Mouse (Mus musculus) intestine, embryonic 16.5 days (tissue): Measurements from ENCODE around the gene Dnajc28. TPM values are rescaled to one million over a fixed set of nuclear protein-coding genes. Genes with fewer than 3 reads are reported as not detected.

Source experiments
- ATAC-seq: fragments of 200-750 bp; cut with Nextera tagmentation; 2 replicates; pipeline ENCODE4 v1.8.0; 2017; ENCODE audit warnings: moderate TSS enrichment, moderate library complexity
- H3K27ac ChIP-seq: fragments of 300-500 bp; sonication (generic); 2 replicates; pipeline ENCODE4 v1.5.1; 2014; ENCODE audit warnings: mild to moderate bottlenecking, low read length
- H3K27me3 ChIP-seq: fragments of 300-500 bp; sonication (generic); replicated peaks from 2 replicates; pipeline ENCODE4 v1.6.1; 2014; ENCODE audit warnings: low read length, control low read depth, mixed read lengths; ENCODE audit not compliant: control insufficient read depth, insufficient read depth
- H3K36me3 ChIP-seq: fragments of 300-500 bp; sonication (generic); 2 replicates; pipeline ENCODE4 v1.6.1; 2014; ENCODE audit warnings: low read length, control low read depth; ENCODE audit not compliant: control insufficient read depth, insufficient read depth
- H3K4me1 ChIP-seq: fragments of 300-500 bp; sonication (generic); 2 replicates; pipeline ENCODE4 v1.6.1; 2014; ENCODE audit warnings: low read length, control low read depth, mixed read lengths; ENCODE audit not compliant: control insufficient read depth, insufficient read depth
- H3K4me2 ChIP-seq: fragments of 300-500 bp; sonication (generic); 2 replicates; pipeline ENCODE4 v1.6.1; 2014; ENCODE audit warnings: low read depth, low read length, control low read depth
- H3K4me3 ChIP-seq: fragments of 300-500 bp; sonication (generic); 2 replicates; pipeline ENCODE4 v1.5.1; 2014; ENCODE audit warnings: mild to moderate bottlenecking, low read length
- H3K9ac ChIP-seq: fragments of 300-500 bp; sonication (generic); 2 replicates; pipeline ENCODE4 v1.6.1; 2014; ENCODE audit warnings: low read depth, low read length
- H3K9me3 ChIP-seq: fragments of 300-500 bp; sonication (generic); 2 replicates; pipeline ENCODE4 v1.6.1; 2016; ENCODE audit warnings: low read length, control low read depth; ENCODE audit not compliant: control insufficient read depth
- WGBS: fragments of 180-500 bp; shearing (Covaris S2); extraction: QIAGEN DNeasy Blood & Tissue Kit; methylation state at CpG from one replicate; pipeline ENCODE4 v1.1.7; 2014; 5-methylcytosine and 5-hydroxymethylcytosine counted together
- polyA plus RNA-seq: library from polyadenylated mRNA; unstranded; fragments of >200 nt; fragmentation: Nextera tagmentation; extraction: Ambion mirVana; gene quantifications from 2 replicates; pipeline ENCODE4 v1.2.1, GENCODE M21; 2015

Dnajc28 gene
- polyA plus RNA-seq = 2.8 TPM in 2 replicates

DNA sequence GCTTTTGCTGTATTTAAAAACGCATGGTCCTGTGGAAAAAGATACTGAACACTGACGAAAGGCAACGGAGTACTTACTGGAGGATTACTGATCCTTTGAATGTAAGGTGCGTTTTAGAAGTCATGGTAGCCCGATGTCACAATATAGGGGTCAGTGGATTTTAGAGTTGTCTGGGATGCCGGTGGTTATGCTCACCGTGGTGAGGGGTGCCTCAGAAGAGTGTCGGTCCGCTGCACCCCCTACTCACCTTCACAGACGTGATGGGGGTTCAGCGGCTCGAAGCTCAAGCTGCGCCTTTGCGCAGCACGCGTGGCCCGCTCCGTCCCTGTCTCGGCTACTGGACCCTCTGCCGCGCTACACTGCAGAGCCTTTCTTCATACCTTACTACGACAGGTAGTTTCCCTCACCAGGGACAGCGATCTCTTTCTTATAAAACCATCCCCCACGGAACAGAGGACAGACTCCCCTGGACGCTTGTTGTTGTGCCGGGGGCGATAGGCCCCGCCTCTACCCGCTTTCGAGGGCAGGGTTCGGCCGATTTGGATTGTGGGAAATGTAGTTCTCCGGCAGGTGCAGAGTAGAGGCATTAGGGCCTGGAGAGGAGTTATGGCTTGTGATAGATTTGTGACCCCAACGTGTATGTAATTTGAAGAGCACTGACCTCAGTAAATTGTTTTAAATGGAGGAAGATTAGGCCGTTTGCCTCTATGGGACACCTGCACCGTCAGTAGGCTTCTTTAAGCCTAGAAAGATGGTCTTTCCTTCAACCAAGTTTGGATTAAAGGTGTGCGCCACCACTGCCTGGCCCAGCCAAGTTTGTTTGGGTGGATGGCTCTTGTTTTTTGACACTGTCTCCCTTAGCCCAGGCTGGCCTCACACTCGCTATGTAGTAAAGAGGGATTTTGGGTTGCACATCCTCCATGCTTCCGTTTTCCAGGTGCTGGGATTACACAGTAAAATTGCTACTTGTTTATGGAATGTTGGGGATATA lies at the start of gene Dnajc28:
TSS of gene Dnajc28 (minus strand) at position 516 of the 991 bp plus-strand sequence.
- Histone ChIP-seq H3K9me3 (no peaks in the 10 kb centered on the region), H3K4me3 (peak within 1 kb of the TSS; percentile 68), H3K9ac (peak within 1 kb of the TSS; percentile 75), H3K27me3 (no peaks in the 10 kb centered on the region), H3K36me3 (peaks cover 15% of the 10 kb centered on the region), H3K4me2 (peak within 1 kb of the TSS; percentile 87), H3K27ac (no peak within 1 kb of the TSS), H3K4me1 (peaks cover 3% of the 10 kb centered on the region; the same call in 1 of the 2 replicates)
- ATAC-seq = peak; percentile 94
- 9% methylated on average over 39 of the region's 39 CpGs for WGBS

DNA sequence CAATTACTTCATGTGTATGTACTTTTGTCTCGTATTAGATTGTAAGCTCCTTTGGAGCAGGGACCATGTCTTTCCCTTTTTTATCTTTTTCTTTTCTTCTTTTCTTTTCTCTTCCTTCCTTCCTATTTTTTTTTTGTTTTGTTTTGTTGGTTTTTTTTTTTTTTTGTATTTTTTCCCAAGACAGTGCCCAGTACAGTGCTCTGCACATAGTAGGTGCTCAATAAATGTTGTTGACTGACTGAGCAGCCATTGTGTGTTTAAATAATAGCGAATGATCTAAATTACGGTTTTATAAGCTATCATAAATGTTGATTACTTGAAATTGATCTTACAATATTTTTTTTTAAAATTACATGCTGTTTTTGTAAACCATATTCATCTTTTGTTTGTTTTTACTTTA lies 45.0 kb upstream of the Dnajc28 start:
- Histone ChIP-seq H3K4me2 (no peak overlapping the region), H3K4me3 (no peak overlapping the region), H3K36me3 (peaks cover 33% of the 10 kb centered on the region), H3K9ac (no peak overlapping the region), H3K4me1 (no peaks in the 10 kb centered on the region), H3K27me3 (no peaks in the 10 kb centered on the region), H3K27ac (no peak overlapping the region), H3K9me3 (no peaks in the 10 kb centered on the region)
- 97% methylated on average over 3 of the region's 3 CpGs for WGBS
- ATAC-seq = no peak

DNA sequence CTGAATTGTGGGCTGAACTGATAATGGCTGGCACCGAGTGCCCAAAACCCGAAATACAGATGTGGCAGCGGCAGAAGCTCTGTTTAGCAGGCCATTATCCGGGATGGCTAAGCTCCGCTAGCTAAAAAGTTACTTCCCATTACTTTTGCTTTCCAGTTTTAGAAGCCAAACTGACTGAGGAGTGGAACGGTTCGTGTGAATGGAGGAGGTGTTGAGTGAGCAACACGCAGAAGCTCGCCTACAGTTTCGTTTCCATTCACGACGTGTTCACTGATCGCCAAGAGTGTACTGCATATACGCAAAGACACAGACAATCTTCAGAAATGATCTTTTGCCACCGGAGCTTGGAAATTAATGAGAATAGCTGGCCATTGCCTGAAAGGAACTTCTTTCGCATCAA lies 43.5 kb upstream of the Dnajc28 start:
- Histone ChIP-seq H3K4me1 (no peaks in the 10 kb centered on the region), H3K36me3 (peaks cover 46% of the 10 kb centered on the region), H3K27me3 (no peaks in the 10 kb centered on the region), H3K4me2 (no peak overlapping the region), H3K9me3 (no peaks in the 10 kb centered on the region), H3K4me3 (no peak overlapping the region), H3K27ac (no peak overlapping the region), H3K9ac (no peak overlapping the region)
- WGBS = 94% methylated on average over 16 of the region's 16 CpGs
- no peak for ATAC-seq

DNA sequence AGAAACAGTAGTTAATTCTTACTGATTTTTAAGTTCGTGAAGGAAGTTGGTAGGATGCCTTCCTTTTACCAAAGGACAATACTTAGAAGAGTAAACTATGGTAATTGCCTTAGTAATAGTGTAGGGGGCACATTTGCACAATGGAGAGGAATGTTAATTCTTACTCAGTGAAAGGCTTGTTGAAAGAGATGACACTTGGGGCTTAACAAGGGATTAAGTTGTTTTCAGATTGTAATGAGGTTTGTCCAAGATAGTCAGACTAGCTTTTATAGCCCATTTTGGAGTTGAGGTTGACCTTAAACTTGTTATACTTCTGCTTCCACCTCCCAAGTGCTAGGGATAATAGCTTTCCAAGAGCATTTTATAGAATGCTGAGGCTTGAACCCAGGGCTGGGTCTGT lies 42.6 kb upstream of the Dnajc28 start:
- Histone ChIP-seq H3K27me3 (no peaks in the 10 kb centered on the region), H3K4me3 (no peak overlapping the region), H3K36me3 (peaks cover 52% of the 10 kb centered on the region), H3K9me3 (no peaks in the 10 kb centered on the region), H3K4me2 (no peak overlapping the region), H3K9ac (no peak overlapping the region), H3K27ac (no peak overlapping the region), H3K4me1 (no peaks in the 10 kb centered on the region)
- no peak for ATAC-seq
- 76% methylated on average over 1 of the region's 1 CpGs for WGBS

DNA sequence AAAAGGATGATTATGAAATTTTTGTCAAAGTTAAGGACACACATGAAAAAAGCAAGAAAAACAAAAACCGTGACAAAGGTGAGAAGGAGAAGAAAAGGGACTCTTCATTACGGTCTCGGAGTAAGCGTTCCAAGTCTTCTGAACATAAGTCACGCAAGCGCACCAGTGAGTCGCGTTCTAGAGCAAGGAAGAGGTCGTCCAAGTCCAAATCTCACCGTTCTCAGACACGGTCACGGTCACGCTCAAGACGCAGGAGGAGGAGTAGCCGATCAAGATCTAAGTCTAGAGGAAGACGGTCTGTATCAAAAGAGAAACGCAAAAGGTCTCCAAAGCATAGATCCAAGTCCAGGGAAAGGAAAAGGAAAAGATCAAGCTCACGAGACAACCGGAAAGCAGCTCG lies 41.0 kb upstream of the Dnajc28 start:
- Histone ChIP-seq H3K9me3 (no peaks in the 10 kb centered on the region), H3K36me3 (peaks cover 57% of the 10 kb centered on the region), H3K27ac (no peak overlapping the region), H3K4me2 (no peak overlapping the region), H3K4me3 (no peak overlapping the region), H3K4me1 (no peaks in the 10 kb centered on the region), H3K9ac (no peak overlapping the region), H3K27me3 (no peaks in the 10 kb centered on the region)
- 97% methylated on average over 20 of the region's 20 CpGs for WGBS
- ATAC-seq = no peak

DNA sequence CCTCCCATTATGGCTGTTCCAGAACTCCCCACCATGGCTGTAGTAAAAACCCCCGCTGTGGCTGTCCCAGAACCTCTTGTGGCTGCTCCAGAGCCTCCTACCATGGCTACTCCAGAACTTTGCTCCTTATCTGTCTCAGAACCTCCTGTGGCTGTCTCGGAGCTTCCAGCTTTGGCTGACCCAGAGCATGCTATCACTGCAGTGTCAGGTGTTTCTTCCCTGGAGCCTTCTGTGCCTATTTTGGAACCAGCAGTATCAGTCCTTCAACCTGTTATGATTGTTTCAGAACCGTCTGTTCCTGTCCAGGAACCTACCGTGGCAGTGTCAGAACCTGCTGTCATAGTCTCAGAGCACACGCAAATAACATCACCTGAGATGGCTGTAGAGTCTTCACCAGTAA lies 39.6 kb upstream of the Dnajc28 start:
- Histone ChIP-seq H3K9me3 (no peaks in the 10 kb centered on the region), H3K9ac (no peak overlapping the region), H3K27me3 (no peaks in the 10 kb centered on the region), H3K4me1 (no peaks in the 10 kb centered on the region), H3K4me2 (no peak overlapping the region), H3K4me3 (no peak overlapping the region), H3K36me3 (peaks cover 58% of the 10 kb centered on the region), H3K27ac (no peak overlapping the region)
- 95% methylated on average over 5 of the region's 5 CpGs for WGBS
- ATAC-seq = no peak

DNA sequence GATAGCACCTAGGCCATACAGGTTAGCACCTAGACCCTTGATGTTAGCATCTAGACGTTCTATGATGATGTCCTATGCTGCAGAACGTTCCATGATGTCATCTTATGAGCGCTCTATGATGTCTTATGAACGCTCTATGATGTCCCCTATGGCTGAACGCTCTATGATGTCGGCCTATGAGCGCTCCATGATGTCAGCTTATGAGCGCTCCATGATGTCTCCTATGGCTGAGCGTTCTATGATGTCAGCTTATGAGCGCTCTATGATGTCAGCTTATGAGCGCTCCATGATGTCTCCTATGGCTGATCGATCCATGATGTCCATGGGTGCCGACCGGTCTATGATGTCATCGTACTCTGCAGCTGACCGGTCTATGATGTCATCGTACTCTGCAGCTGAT lies 38.5 kb upstream of the Dnajc28 start:
- no peak overlapping the region for H3K4me2 ChIP-seq
- no peak overlapping the region for H3K4me3 ChIP-seq
- no peaks in the 10 kb centered on the region for H3K27me3 ChIP-seq
- H3K4me1 ChIP-seq = no peaks in the 10 kb centered on the region
- no peak overlapping the region for H3K9ac ChIP-seq
- no peaks in the 10 kb centered on the region for H3K9me3 ChIP-seq
- H3K27ac ChIP-seq = no peak overlapping the region
- 98% methylated on average over 17 of the region's 17 CpGs for WGBS
- H3K36me3 ChIP-seq = peaks cover 62% of the 10 kb centered on the region
- ATAC-seq = peak; percentile 31; the same call in 1 of the 2 replicates

DNA sequence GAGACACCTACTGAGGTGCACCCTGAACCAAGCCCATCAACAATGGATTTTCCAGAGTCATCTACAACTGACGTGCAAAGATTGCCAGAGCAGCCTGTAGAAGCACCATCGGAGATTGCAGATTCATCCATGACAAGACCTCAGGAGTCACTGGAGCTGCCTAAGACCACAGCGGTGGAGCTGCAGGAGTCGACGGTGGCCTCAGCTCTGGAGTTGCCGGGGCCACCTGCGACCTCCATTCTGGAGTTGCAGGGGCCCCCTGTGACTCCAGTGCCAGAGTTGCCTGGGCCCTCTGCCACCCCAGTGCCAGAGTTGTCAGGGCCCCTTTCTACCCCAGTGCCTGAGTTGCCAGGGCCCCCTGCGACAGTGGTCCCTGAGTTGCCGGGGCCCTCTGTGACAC lies 36.5 kb upstream of the Dnajc28 start:
- no peaks in the 10 kb centered on the region for H3K9me3 ChIP-seq
- WGBS = 95% methylated on average over 9 of the region's 9 CpGs
- ATAC-seq = no peak

DNA sequence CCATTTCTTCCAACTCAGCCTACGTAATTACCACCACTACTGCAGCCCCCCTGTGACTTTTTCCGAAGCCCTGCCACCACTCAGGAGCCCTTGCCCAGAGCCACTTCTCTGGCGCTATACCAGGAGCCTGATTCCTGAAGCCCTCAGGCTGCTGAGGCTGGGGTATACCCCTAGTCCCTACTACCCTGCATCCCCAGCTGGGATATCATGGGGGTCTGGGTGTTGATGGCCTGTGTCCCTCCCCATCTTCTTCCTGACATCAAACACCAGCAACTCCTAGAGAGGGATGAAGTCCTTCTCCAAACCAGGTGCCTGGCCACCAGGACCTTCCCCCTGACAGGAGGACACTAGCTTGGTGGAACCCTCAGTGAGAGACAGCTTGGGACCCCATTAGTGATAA lies 33.4 kb upstream of the Dnajc28 start:
- WGBS = 91% methylated on average over 3 of the region's 3 CpGs
- peaks cover 34% of the 10 kb centered on the region for H3K36me3 ChIP-seq
- ATAC-seq = no peak

More for the DNA sequence above, 36.5 kb upstream of the Dnajc28 start:
- Histone ChIP-seq H3K27ac (no peak overlapping the region), H3K9ac (no peak overlapping the region), H3K27me3 (no peaks in the 10 kb centered on the region), H3K36me3 (peaks cover 65% of the 10 kb centered on the region), H3K4me3 (no peak overlapping the region), H3K4me2 (no peak overlapping the region), H3K4me1 (no peaks in the 10 kb centered on the region)

More for the DNA sequence above, 33.4 kb upstream of the Dnajc28 start:
- Histone ChIP-seq H3K27ac (no peak overlapping the region), H3K4me2 (no peak overlapping the region), H3K9ac (no peak overlapping the region), H3K4me1 (peaks cover 5% of the 10 kb centered on the region), H3K4me3 (no peak overlapping the region), H3K9me3 (no peaks in the 10 kb centered on the region), H3K27me3 (no peaks in the 10 kb centered on the region)
